Comparison of ENCODE assay signal across 10 mouse cellular contexts in genomic region chr4:141053568-141054161, GRCm38 (mm10). TPM values are rescaled to one million over a fixed set of nuclear protein-coding genes. Genes with fewer than 3 reads are reported as not detected.
DNase-seq lines count a peak whose midpoint lies in the region; ATAC-seq and TF ChIP-seq lines count a peak whose summit lies in the region.
"Had no signal": no experiment of that assay in that cellular context is flagged by ENCODE, and none has a peak within 500 bp of the region (broad histone marks: within the 10 kb centered on the region; RNA-seq: fewer than 3 reads in every experiment).

No protein-coding gene starts in this region.

- peak overlapping the region; percentile 19 for H3K4me2 ChIP-seq in heart, postnatal 0 days (ENCODE audit: low read depth, low read length)
- peak overlapping the region; percentile 33 for H3K4me2 ChIP-seq in forebrain, embryonic 11.5 days (ENCODE audit: low read depth, low read length, severe bottlenecking)
- H3K4me2 ChIP-seq: limb, embryonic 15.5 days had no signal

- H3K9me3 ChIP-seq in heart, postnatal 0 days (replicated peaks; ENCODE audit: control insufficient read depth, low read length): no peaks in the 10 kb centered on the region
- H3K9me3 ChIP-seq in forebrain, embryonic 11.5 days (ENCODE audit: control insufficient read depth, low read length): no peaks in the 10 kb centered on the region
- H3K9me3 ChIP-seq: G1E; limb, embryonic 15.5 days had no signal

- no peak overlapping the region for H3K4me3 ChIP-seq in heart, postnatal 0 days (ENCODE audit: low read depth, low read length)
- H3K4me3 ChIP-seq in forebrain, embryonic 11.5 days (ENCODE audit: low read depth, low read length): 0 out of 2 replicates have a peak overlapping the region, but pooled peaks have one; percentile 0
- H3K4me3 ChIP-seq: limb, embryonic 15.5 days had no signal

- no peak for TF ChIP-seq CTCF in heart, postnatal 0 days (IDR thresholded peaks at IDR 0.05; ENCODE audit: low read depth)

- intact Hi-C loops in heart, postnatal 36 days (cut with DNase I): no loop called here
- intact Hi-C loops in left cerebral cortex, postnatal 4 days (cut with DNase I): no loop called here
- intact Hi-C loops in gastrocnemius, postnatal 14 days (cut with DNase I; ENCODE audit: low total_unique reads): no loop called here

- 42% methylated on average over 17 of the region's 17 CpGs for WGBS in heart, postnatal 0 days
- WGBS in forebrain, embryonic 11.5 days: 6% methylated on average over 17 of the region's 17 CpGs

- no peaks in the 10 kb centered on the region for H3K27me3 ChIP-seq in heart, postnatal 0 days (ENCODE audit: control insufficient read depth, insufficient read depth, low read length)
- H3K27me3 ChIP-seq in forebrain, embryonic 11.5 days (ENCODE audit: control insufficient read depth, insufficient read depth, low read length): no peaks in the 10 kb centered on the region
- H3K27me3 ChIP-seq: limb, embryonic 15.5 days had no signal

- peaks cover 8% of the 10 kb centered on the region; the same call in 1 of the 2 replicates for H3K36me3 ChIP-seq in heart, postnatal 0 days (replicated peaks; ENCODE audit: control insufficient read depth, insufficient read depth, low read length)
- H3K36me3 ChIP-seq in forebrain, embryonic 11.5 days (ENCODE audit: control insufficient read depth, insufficient read depth, low read length): no peaks in the 10 kb centered on the region

- no peak overlapping the region for H3K9ac ChIP-seq in heart, postnatal 0 days (replicated peaks; ENCODE audit: low read depth, low read length)
- peak overlapping the region; percentile 47 for H3K9ac ChIP-seq in forebrain, embryonic 11.5 days (ENCODE audit: low read length)
- H3K9ac ChIP-seq: limb, embryonic 15.5 days had no signal

- peak; percentile 68 for ATAC-seq in heart, postnatal 0 days (ENCODE audit: insufficient read depth, low read depth)
- peak; percentile 63 for ATAC-seq in forebrain, embryonic 11.5 days (replicated peaks; ENCODE audit: low FRiP score)

- no peak for TF ChIP-seq EP300 in heart, postnatal 0 days (IDR thresholded peaks at IDR 0.05; ENCODE audit: low read depth)

- no peaks in the 10 kb centered on the region; the same call in 1 of the 2 replicates for H3K4me1 ChIP-seq in heart, postnatal 0 days (ENCODE audit: control insufficient read depth, insufficient read depth)
- peaks cover 47% of the 10 kb centered on the region for H3K4me1 ChIP-seq in forebrain, embryonic 11.5 days (replicated peaks; ENCODE audit: control insufficient read depth, insufficient read depth, low read length)

- H3K27ac ChIP-seq in heart, postnatal 0 days (ENCODE audit: low read depth): no peak overlapping the region
- peak overlapping the region; percentile 79 for H3K27ac ChIP-seq in forebrain, embryonic 11.5 days (ENCODE audit: low read depth, low read length)
- H3K27ac ChIP-seq: limb, embryonic 15.5 days had no signal

- peak; percentile 27 for DNase-seq in heart, postnatal 0 days (ENCODE audit: low spot score)
- DNase-seq in heart, postnatal 36 days: no peak
- DNase-seq in forebrain, embryonic 11.5 days (ENCODE audit: low spot score): peak; percentile 77
- DNase-seq in kidney, adult 9 months: peak; percentile 98
- DNase-seq in left cerebral cortex, postnatal 4 days: peak; percentile 64
- peak; percentile 83 for DNase-seq in right cerebral cortex, postnatal 25 days
- DNase-seq in gastrocnemius, postnatal 14 days: no peak
- no peak for DNase-seq in testis, postnatal 14 days (ENCODE audit: low spot score)

RNA-seq across cellular contexts. Expression of gene Crocc, which starts 6.7 kb away (rescaled TPM):
- total RNA-seq in heart, postnatal 0 days (2014; rRNA removed; ENCODE audit: low replicate concordance): 4.6 and 4.9 TPM in 2 replicates
- polyA plus RNA-seq in heart, postnatal 0 days (2015; fragmentation: Nextera tagmentation; extraction: Ambion mirVana): 1.8 and 2.1 TPM in 2 replicates
- total RNA-seq in heart, postnatal 36 days (2021): 1 to 10 TPM; 4.3 to 5.5 TPM
- polyA plus RNA-seq in forebrain, embryonic 11.5 days (2014; fragmentation: Nextera tagmentation; extraction: Ambion mirVana): 14.3 and 15.3 TPM in 2 replicates
- 10 to 100 TPM; 36.7 to 37.2 TPM for total RNA-seq in left cerebral cortex, postnatal 4 days (2021)
- 1 to 10 TPM; 2.6 to 4.0 TPM for total RNA-seq in gastrocnemius, postnatal 14 days (2021)

RNA-seq across cellular contexts. Expression of gene Necap2, which starts 24.5 kb away (rescaled TPM):
- total RNA-seq in heart, postnatal 0 days (2014; rRNA removed; ENCODE audit: low replicate concordance): 30.2 and 47.1 TPM in 2 replicates
- polyA plus RNA-seq in heart, postnatal 0 days (2015; fragmentation: Nextera tagmentation; extraction: Ambion mirVana): 31.8 and 33.8 TPM in 2 replicates
- total RNA-seq in heart, postnatal 36 days (2021): 10 to 100 TPM; 17.2 to 18.1 TPM
- polyA plus RNA-seq in forebrain, embryonic 11.5 days (2014; fragmentation: Nextera tagmentation; extraction: Ambion mirVana): 50.0 and 51.2 TPM in 2 replicates
- 10 to 100 TPM; 36.6 to 41.4 TPM for total RNA-seq in left cerebral cortex, postnatal 4 days (2021)
- total RNA-seq in gastrocnemius, postnatal 14 days (2021): 10 to 100 TPM; 19.9 to 21.7 TPM

RNA-seq across cellular contexts. Expression of gene Spata21, which starts 34.5 kb away (rescaled TPM):
- not detected in 2 replicates for total RNA-seq in heart, postnatal 0 days (2014; rRNA removed; ENCODE audit: low replicate concordance)
- polyA plus RNA-seq in heart, postnatal 0 days (2015; fragmentation: Nextera tagmentation; extraction: Ambion mirVana): 0.04 TPM in 1 of 2 replicates, not detected in the other
- total RNA-seq in heart, postnatal 36 days (2021): not detected
- polyA plus RNA-seq in forebrain, embryonic 11.5 days (2014; fragmentation: Nextera tagmentation; extraction: Ambion mirVana): not detected in 2 replicates
- under 1 TPM in 1 of 2 experiments, not detected in 1; 0.40 TPM for total RNA-seq in left cerebral cortex, postnatal 4 days (2021)
- not detected for total RNA-seq in gastrocnemius, postnatal 14 days (2021)
- total RNA-seq: G1E had no signal
- polyA plus RNA-seq: G1E had no signal

RNA-seq across cellular contexts. Expression of gene Mfap2, which starts 43.4 kb away (rescaled TPM):
- 45.0 and 47.8 TPM in 2 replicates for total RNA-seq in heart, postnatal 0 days (2014; rRNA removed; ENCODE audit: low replicate concordance)
- 114 and 129 TPM in 2 replicates for polyA plus RNA-seq in heart, postnatal 0 days (2015; fragmentation: Nextera tagmentation; extraction: Ambion mirVana)
- total RNA-seq in heart, postnatal 36 days (2021): 1 to 10 TPM; 4.0 to 4.3 TPM
- polyA plus RNA-seq in forebrain, embryonic 11.5 days (2014; fragmentation: Nextera tagmentation; extraction: Ambion mirVana): 263 and 298 TPM in 2 replicates
- total RNA-seq in left cerebral cortex, postnatal 4 days (2021): 10 to 100 TPM; 37.0 to 39.0 TPM
- 10 to 100 TPM; 33.9 to 47.3 TPM for total RNA-seq in gastrocnemius, postnatal 14 days (2021)
- total RNA-seq: G1E had no signal
- polyA plus RNA-seq: G1E had no signal

Comparison
In these comparisons a context has a peak if more than half of its experiments do, and no peak if none do; other contexts are left out.
1. DNase-seq: peak in heart, postnatal 0 days (single experiment), forebrain, embryonic 11.5 days (single experiment), kidney, adult 9 months (single experiment), left cerebral cortex, postnatal 4 days (single experiment) and right cerebral cortex, postnatal 25 days (single experiment); none in heart, postnatal 36 days (0 of 2), gastrocnemius, postnatal 14 days (single experiment) and testis, postnatal 14 days (single experiment).